Mouse (Mus musculus) neural tube, embryonic 10.5 days (tissue): ENCODE measurements around the gene Lyzl6.

Source experiments
- DNase-seq: peaks from one replicate; pipeline ENCODE4 v3.0.0-alpha.2; 2017; ENCODE audit warnings: low spot score; ENCODE audit errors: extremely low spot score

The Lyzl6 gene

DNA sequence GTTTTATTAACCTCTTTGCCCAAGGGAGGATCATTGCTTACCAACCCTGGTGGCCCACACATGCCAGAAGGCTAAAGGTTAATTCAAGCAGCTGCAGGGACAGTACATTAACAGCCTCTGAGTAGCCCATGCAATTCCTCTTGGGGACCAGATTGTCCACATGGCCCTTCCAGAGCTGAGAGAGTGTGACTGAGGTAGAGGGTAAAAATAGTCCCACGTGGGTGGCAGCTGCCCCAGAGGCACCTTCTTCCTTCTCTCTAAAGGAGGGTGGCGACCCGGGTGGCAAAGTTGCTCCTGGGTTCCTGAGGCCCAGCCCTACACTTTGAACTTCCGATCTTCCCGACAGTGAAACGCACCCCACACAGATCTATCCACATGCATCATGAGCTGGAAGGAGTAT is 7.6 kb upstream of the Lyzl6 start:
- no peak for DNase-seq

DNA sequence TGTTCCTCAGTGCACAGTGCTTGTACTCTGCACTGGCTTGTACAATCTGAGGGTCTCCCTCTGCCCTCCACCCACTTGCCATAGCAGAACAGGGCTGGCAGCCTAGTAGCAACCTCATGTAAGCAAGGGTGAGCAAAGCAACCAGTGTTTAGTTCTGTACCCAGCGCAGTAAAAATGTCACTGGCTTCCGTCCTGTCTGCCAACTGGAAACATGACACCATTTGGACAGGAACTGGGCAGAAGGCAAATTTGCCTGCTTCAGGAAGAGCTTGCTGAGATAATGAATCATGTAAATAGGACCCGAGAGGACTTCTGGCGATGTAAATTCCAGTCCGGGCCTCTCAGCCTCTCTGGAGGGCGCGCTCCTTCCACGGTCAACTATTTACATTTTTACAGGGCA is 7.0 kb upstream of the Lyzl6 start:
- no peak for DNase-seq

DNA sequence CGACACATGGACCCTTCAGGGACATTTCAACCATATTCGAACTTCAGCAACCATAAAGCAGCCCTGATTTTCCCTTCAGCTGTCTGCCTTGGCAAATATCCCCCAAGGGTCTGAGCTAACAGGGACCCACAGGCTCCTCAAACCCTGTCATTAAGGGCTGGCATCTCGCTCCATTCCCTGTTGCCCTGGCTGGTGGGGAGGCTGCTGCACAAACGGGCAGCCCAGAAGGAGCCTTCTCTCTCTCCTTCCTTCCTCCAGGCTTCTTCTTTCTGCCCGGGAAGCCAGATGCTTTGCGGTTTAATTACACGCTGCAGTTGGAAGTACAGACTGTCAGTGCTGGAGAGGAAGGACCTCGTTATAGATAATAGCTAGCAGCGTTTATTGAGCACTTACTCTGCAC is 4.5 kb upstream of the Lyzl6 start:
- DNase-seq: no peak

DNA sequence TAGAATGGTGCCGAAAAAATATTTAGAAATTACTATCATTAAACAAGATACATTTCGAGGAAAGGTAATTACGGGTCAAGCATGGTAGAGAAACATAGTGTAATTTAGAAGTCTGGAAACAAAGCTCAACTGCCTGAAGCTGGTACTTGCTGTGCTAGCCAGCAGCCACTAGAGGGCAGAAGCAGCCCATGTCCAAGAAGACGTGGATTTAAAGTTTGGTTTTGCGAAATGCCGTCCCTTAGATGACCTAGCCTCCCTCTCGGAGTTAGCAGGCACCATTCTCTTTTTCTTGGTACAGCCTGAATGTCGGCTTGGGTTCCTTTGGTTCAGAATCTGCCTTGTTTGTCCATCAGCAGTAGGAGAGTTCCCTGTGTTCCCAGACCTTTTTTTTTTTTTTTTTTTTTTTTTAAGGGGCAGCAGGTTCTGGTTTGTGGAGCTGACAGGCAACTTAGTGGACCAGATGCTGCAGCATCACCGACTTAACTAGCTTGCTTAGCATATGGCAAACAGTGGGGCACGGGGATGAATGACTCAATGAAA is 787 bp upstream of the Lyzl6 start:
- peak; percentile 63 for DNase-seq

DNA sequence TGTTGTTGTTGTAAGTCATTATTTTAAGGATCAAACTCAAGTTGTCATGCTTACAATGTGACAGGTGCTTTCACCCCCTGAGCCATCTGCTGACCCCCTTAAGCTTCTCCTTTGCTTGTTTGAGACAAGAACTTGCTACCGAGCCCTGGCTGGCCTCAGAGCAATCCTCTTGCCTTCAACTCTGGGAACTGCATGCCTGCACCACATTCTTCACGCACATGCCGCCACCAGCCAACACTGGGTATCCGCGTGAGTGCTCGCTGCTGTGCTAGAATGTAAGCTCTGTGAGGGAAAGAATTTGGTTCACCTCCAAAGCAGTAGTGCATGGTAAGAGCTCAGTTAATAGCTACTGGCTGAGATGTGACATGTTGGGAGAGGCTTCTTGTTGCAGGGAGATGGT is 2.4 kb downstream of the Lyzl6 start:
- DNase-seq: no peak

DNA sequence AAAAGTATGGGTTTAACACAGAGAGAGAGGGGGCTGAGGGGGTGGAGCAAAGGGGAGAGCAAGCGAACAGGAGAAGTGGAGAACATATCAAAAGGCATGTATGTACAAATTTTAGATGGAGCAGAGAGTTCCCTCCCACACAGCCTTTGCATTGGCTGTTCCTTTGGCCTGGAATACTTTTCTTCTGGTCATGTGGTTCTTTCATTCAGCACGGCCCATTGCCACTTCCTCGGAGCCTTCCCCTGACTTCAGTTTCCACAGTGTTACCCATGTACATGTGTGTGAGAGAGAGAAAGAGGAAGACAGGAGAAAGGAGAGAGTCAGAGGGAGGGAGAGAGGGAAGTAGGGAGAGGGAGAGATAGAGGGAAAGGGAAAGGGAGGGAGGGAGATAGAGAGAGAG is 3.2 kb downstream of the Lyzl6 start:
- no peak for DNase-seq

DNA sequence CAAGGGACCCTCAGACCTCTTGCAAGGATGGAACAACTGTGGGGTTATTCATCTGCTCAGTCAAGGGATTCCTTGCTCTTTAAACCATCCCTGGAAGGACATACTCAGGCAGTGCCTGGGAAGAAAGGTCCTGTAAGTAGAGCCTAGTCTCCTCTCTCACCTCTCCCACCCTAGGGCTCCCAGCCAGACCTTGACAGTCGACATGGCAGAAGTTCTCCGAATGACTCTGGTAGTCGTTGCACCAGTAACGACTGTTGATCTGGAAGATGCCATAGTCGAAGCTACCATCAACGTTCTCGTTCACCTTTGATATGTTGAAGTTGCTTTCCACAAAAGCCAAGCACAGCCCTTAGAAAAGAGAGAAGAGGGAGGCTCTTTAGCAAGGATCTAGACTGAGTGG is 3.9 kb downstream of the Lyzl6 start:
- DNase-seq: no peak

DNA sequence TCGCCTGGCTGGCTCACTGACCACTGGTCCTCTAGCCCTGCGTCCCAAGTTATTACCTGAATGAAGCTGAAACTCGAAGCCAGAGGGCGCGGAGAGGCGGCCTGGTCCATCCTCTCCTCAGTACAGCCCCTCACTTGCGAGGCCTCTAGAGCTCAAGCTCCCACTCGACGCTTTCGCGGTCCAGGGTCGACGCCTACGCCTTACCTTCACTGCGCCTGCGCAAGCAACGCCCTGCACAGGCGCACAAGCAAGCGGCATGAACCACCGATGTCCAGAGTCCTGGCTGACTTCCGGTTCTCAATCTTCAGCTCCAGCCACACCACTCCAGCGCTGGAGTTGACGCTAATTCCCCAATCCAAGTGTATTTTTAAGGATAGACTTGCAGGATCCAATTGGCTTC is 11.2 kb downstream of the Lyzl6 start:
- DNase-seq: no peak

DNA sequence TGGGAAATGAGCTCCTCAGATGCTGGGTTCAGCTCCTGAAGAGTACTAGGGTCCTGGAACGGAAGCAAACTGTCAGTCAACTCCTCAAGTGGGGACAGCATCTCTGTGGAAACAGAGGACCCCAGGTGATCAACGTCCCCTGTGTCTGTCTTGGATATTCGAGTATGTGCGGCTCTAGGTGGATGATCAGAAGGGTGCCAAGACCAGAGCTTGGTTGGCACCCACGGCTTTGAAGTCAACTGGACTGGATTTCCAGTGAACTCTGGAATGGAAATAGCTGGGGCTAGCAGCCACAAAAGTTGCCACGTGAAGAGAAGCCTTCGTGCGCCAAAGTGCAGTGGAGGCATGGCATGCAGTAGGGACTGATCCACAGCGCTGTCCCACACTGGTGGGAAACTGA is 17.6 kb downstream of the Lyzl6 start, which contains the start of gene Gm884:
Gene Gm884 (minus strand): TSS at position 101 of the 400 bp plus-strand sequence.
- DNase-seq: no peak

DNA sequence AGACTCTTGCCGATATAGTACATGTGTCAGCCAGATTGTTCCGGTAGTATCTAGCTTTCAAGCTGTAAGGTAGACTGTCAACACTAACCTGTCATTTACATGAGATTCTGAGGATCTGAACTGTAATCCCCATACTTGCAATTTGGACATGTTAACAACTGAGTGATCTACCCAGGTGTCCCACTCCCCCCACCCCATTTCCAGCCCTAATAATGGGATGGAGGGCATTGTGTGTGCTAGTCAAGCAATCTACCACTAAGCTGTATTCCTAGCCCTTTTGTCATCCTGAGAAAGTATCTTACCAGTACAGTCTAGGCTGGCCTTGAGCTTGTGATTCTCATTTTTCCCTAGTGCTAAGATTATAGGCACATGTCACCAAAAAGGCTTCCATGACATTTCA is 27.9 kb downstream of the Lyzl6 start:
- no peak for DNase-seq

DNA sequence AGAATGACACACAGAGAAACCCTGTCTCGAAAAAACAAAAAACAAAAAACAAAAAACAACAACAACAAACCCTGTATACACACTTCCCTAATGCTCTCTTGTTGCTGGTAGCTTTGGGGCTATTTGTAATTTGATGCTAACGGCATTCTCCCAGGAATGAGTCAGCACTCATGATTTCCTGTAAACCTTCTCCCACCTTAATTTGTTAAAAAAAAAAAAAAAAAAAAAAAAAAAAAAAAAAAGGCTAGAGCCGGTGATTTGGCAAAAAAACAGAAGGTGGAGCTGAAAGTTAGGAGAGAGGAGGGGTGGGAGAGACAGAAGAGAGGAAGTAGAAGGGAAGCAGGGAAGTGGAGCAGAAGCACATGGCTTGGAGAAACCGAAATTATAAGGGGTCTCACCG is 32.1 kb downstream of the Lyzl6 start:
- no peak for DNase-seq
